Mouse (Mus musculus): ENCODE measurements around the gene Map4. TPM values are rescaled to one million over a fixed set of nuclear protein-coding genes. Genes with fewer than 3 reads are reported as not detected.

Gene Map4
- polyA plus RNA-seq, 1 experiment from 2014 or later, result 144 TPM

Small RNAs within 50 kb of the gene (microRNA-seq; reads per million reads assigned to microRNA genes)
- gene Mir7089, result 1.5 reads per million

Other genes with a start within 250 kb of the Map4 start
- gene Fbxw18, start 228.8 kb upstream of the Map4 start, polyA plus RNA-seq (2015; fragmentation: Nextera tagmentation; extraction: Ambion mirVana), result not detected in 2 replicates
- not detected in 2 replicates for gene Fbxw26, start 185.4 kb upstream of the Map4 start, polyA plus RNA-seq (2015; fragmentation: Nextera tagmentation; extraction: Ambion mirVana)
- gene Fbxw27, start 140.8 kb upstream of the Map4 start, polyA plus RNA-seq (2015; fragmentation: Nextera tagmentation; extraction: Ambion mirVana), result not detected in 2 replicates
- not detected in 2 replicates for gene Spink8, start 119.2 kb upstream of the Map4 start, polyA plus RNA-seq (2015; fragmentation: Nextera tagmentation; extraction: Ambion mirVana)
- gene Nme6, start 98.7 kb upstream of the Map4 start, polyA plus RNA-seq (2015; fragmentation: Nextera tagmentation; extraction: Ambion mirVana), result 60.1 and 68.4 TPM in 2 replicates
- 0.57 TPM in 1 of 2 replicates, not detected in the other for gene Camp, start 81.8 kb upstream of the Map4 start, polyA plus RNA-seq (2015; fragmentation: Nextera tagmentation; extraction: Ambion mirVana)
- 16.1 and 20.1 TPM in 2 replicates for gene Cdc25a, start 55.9 kb upstream of the Map4 start, polyA plus RNA-seq (2015; fragmentation: Nextera tagmentation; extraction: Ambion mirVana)
- gene Smarcc1, start 186.2 kb downstream of the Map4 start, polyA plus RNA-seq (2015; fragmentation: Nextera tagmentation; extraction: Ambion mirVana), result 134 and 143 TPM in 2 replicates
- 221 and 253 TPM in 2 replicates for gene Dhx30, start 186.4 kb downstream of the Map4 start, polyA plus RNA-seq (2015; fragmentation: Nextera tagmentation; extraction: Ambion mirVana)